Mouse (Mus musculus) thymus, adult 2 months (tissue): ENCODE measurements around the gene Rbp3.

Source experiments
- CTCF ChIP-seq: fragments of 200-500 bp; IDR thresholded peaks from 2 replicates; pipeline ENCODE4 v1.5.1; 2012; ENCODE audit warnings: mild to moderate bottlenecking, control low read depth, low read length, moderate library complexity, borderline replicate concordance; ENCODE audit not compliant: control insufficient read depth, poor library complexity, insufficient read depth; ENCODE audit errors: extremely low read depth
- POLR2A ChIP-seq: fragments of 200-500 bp; IDR thresholded peaks from 2 replicates; pipeline ENCODE4 v1.6.1; 2012; ENCODE audit warnings: mild to moderate bottlenecking, low read length, control low read depth, moderate library complexity; ENCODE audit not compliant: control insufficient read depth, poor library complexity, insufficient read depth; ENCODE audit errors: extremely low read depth

- TF ChIP-seq CTCF (no peak), POLR2A (no peak)
Observed at GRCm38 (mm10) chr14:33997427-33997826, 43.6 kb downstream of the Rbp3 start.
